Mouse (Mus musculus): ENCODE data around the gene D8Ertd738e. TPM values are rescaled to one million over a fixed set of nuclear protein-coding genes. Genes with fewer than 3 reads are reported as not detected.

D8Ertd738e gene
- polyA plus RNA-seq, 1 experiment, result 226 TPM

GRCm38 (mm10) chr8:84200652-84201544 is 48.6 kb downstream of the D8Ertd738e start:
- 13% methylated on average over 66 of the region's 70 CpGs for WGBS
- no peaks in the 10 kb centered on the region for H3K27me3 ChIP-seq (ENCODE audit: control insufficient read depth, insufficient read depth, low read length)
- H3K4me3 ChIP-seq (replicated peaks; ENCODE audit: insufficient read depth, low read depth, low read length), result peak overlapping the region; percentile 34
- peak overlapping the region; percentile 21; the same call in 1 of the 2 replicates for H3K27ac ChIP-seq (ENCODE audit: insufficient read depth, low read length)
- no peak for DNase-seq
- no peak for TF ChIP-seq CTCF (IDR thresholded peaks at IDR 0.05; ENCODE audit: borderline replicate concordance, insufficient read depth, low read depth, low read length)
- no peak for TF ChIP-seq POLR2A (IDR thresholded peaks at IDR 0.05; ENCODE audit: borderline replicate concordance, insufficient read depth, low read length)
- H3K4me1 ChIP-seq (ENCODE audit: control insufficient read depth, insufficient read depth, low read length), result no peaks in the 10 kb centered on the region

- no peaks in the 10 kb centered on the region for H3K27me3 ChIP-seq (ENCODE audit: control insufficient read depth, insufficient read depth, low read length)
- no peak for DNase-seq
- TF ChIP-seq CTCF (IDR thresholded peaks at IDR 0.05; ENCODE audit: borderline replicate concordance, insufficient read depth, low read depth, low read length) (no peak), POLR2A (IDR thresholded peaks at IDR 0.05; ENCODE audit: borderline replicate concordance, insufficient read depth, low read length) (no peak)
- H3K27ac ChIP-seq (ENCODE audit: insufficient read depth, low read length), result no peak overlapping the region
- no peaks in the 10 kb centered on the region for H3K4me1 ChIP-seq (ENCODE audit: control insufficient read depth, insufficient read depth, low read length)
- 47% methylated on average over 8 of the region's 8 CpGs for WGBS
- H3K4me3 ChIP-seq (replicated peaks; ENCODE audit: insufficient read depth, low read depth, low read length), result no peak overlapping the region
Observed at GRCm38 (mm10) chr8:84200126-84200555, 49.4 kb downstream of the D8Ertd738e start.

- TF ChIP-seq CTCF (IDR thresholded peaks at IDR 0.05; ENCODE audit: borderline replicate concordance, insufficient read depth, low read depth, low read length) (no peak), POLR2A (IDR thresholded peaks at IDR 0.05; ENCODE audit: borderline replicate concordance, insufficient read depth, low read length) (no peak)
- no peak for DNase-seq
- 69% methylated on average over 11 of the region's 11 CpGs for WGBS
- no peak overlapping the region for H3K27ac ChIP-seq (ENCODE audit: insufficient read depth, low read length)
- no peaks in the 10 kb centered on the region for H3K4me1 ChIP-seq (ENCODE audit: control insufficient read depth, insufficient read depth, low read length)
- H3K27me3 ChIP-seq (ENCODE audit: control insufficient read depth, insufficient read depth, low read length), result no peaks in the 10 kb centered on the region
- no peak overlapping the region for H3K4me3 ChIP-seq (replicated peaks; ENCODE audit: insufficient read depth, low read depth, low read length)
Observed at GRCm38 (mm10) chr8:84199348-84200125, 50.0 kb downstream of the D8Ertd738e start.

GRCm38 (mm10) chr8:84198871-84199270 is 50.6 kb downstream of the D8Ertd738e start:
- no peak overlapping the region for H3K4me3 ChIP-seq (replicated peaks; ENCODE audit: insufficient read depth, low read depth, low read length)
- DNase-seq, result no peak
- 54% methylated on average over 4 of the region's 4 CpGs for WGBS
- H3K4me1 ChIP-seq (ENCODE audit: control insufficient read depth, insufficient read depth, low read length), result no peaks in the 10 kb centered on the region
- no peak overlapping the region for H3K27ac ChIP-seq (ENCODE audit: insufficient read depth, low read length)
- TF ChIP-seq CTCF (IDR thresholded peaks at IDR 0.05; ENCODE audit: borderline replicate concordance, insufficient read depth, low read depth, low read length) (no peak), POLR2A (IDR thresholded peaks at IDR 0.05; ENCODE audit: borderline replicate concordance, insufficient read depth, low read length) (no peak)
- no peaks in the 10 kb centered on the region for H3K27me3 ChIP-seq (ENCODE audit: control insufficient read depth, insufficient read depth, low read length)

- Histone ChIP-seq H3K27me3 (ENCODE audit: control insufficient read depth, insufficient read depth, low read length) (no peaks in the 10 kb centered on the region), H3K27ac (ENCODE audit: insufficient read depth, low read length) (peak overlapping the region; percentile 19; the same call in 1 of the 2 replicates), H3K4me1 (ENCODE audit: control insufficient read depth, insufficient read depth, low read length) (no peaks in the 10 kb centered on the region), H3K4me3 (replicated peaks; ENCODE audit: insufficient read depth, low read depth, low read length) (no peak overlapping the region)
- DNase-seq, result peak; percentile 53 to 60
- 21% methylated on average over 30 of the region's 30 CpGs for WGBS
- TF ChIP-seq POLR2A (IDR thresholded peaks at IDR 0.05; ENCODE audit: borderline replicate concordance, insufficient read depth, low read length), result no peak
- no peak for TF ChIP-seq CTCF (IDR thresholded peaks at IDR 0.05; ENCODE audit: borderline replicate concordance, insufficient read depth, low read depth, low read length)
Observed at GRCm38 (mm10) chr8:84197922-84198774, 51.4 kb downstream of the D8Ertd738e start.

- DNase-seq, result peak in 1 of 2 experiments; percentile 38
- H3K4me1 ChIP-seq (ENCODE audit: control insufficient read depth, insufficient read depth, low read length), result no peaks in the 10 kb centered on the region
- WGBS, result 22% methylated on average over 43 of the region's 43 CpGs
- H3K27ac ChIP-seq (ENCODE audit: insufficient read depth, low read length), result peak overlapping the region; percentile 19; the same call in 1 of the 2 replicates
- TF ChIP-seq POLR2A (IDR thresholded peaks at IDR 0.05; ENCODE audit: borderline replicate concordance, insufficient read depth, low read length) (no peak), CTCF (IDR thresholded peaks at IDR 0.05; ENCODE audit: borderline replicate concordance, insufficient read depth, low read depth, low read length) (no peak)
- no peaks in the 10 kb centered on the region for H3K27me3 ChIP-seq (ENCODE audit: control insufficient read depth, insufficient read depth, low read length)
- peak overlapping the region; percentile 3 for H3K4me3 ChIP-seq (replicated peaks; ENCODE audit: insufficient read depth, low read depth, low read length)
Observed at GRCm38 (mm10) chr8:84197141-84197921, 52.2 kb downstream of the D8Ertd738e start.

Other genes starting within 250 kb of the D8Ertd738e start
- gene 1700067K01Rik, start 248.2 kb downstream of the D8Ertd738e start, polyA plus RNA-seq (2012; rRNA removed), result 0.11 and 0.14 TPM in 2 replicates
- 4.6 and 7.8 TPM in 2 replicates for gene 2210011C24Rik, start 237.5 kb downstream of the D8Ertd738e start, polyA plus RNA-seq (2012; rRNA removed)
- gene Palm3, start 228.2 kb downstream of the D8Ertd738e start, polyA plus RNA-seq (2012; rRNA removed), result 2.8 and 4.1 TPM in 2 replicates
- 0.17 and 0.21 TPM in 2 replicates for gene Il27ra, start 207.1 kb downstream of the D8Ertd738e start, polyA plus RNA-seq (2012; rRNA removed)
- gene Rln3, start 204.7 kb downstream of the D8Ertd738e start, polyA plus RNA-seq (2012; rRNA removed), result 2.6 and 7.4 TPM in 2 replicates
- gene Gm10643, start 184.6 kb downstream of the D8Ertd738e start, polyA plus RNA-seq (2012; rRNA removed), result 2.0 and 2.1 TPM in 2 replicates
- 27.2 and 27.8 TPM in 2 replicates for gene Rfx1, start 182.9 kb downstream of the D8Ertd738e start, polyA plus RNA-seq (2012; rRNA removed)
- gene Dcaf15, start 145.0 kb downstream of the D8Ertd738e start, polyA plus RNA-seq (2012; rRNA removed), result 39.0 and 44.7 TPM in 2 replicates
- gene Podnl1, start 123.7 kb downstream of the D8Ertd738e start, polyA plus RNA-seq (2012; rRNA removed), result 0.14 and 0.20 TPM in 2 replicates
- gene Cc2d1a, start 101.8 kb downstream of the D8Ertd738e start, polyA plus RNA-seq (2012; rRNA removed), result 40.4 and 45.1 TPM in 2 replicates
- 2.7 and 3.2 TPM in 2 replicates for gene 4930432K21Rik, start 101.7 kb downstream of the D8Ertd738e start, polyA plus RNA-seq (2012; rRNA removed)
- 2.3 and 2.8 TPM in 2 replicates for gene Nanos3, start 64.5 kb downstream of the D8Ertd738e start, polyA plus RNA-seq (2012; rRNA removed)
- 14.0 TPM in 2 replicates for gene Zswim4, start 12.7 kb downstream of the D8Ertd738e start, polyA plus RNA-seq (2012; rRNA removed)
- gene Mri1, start 7.6 kb upstream of the D8Ertd738e start, polyA plus RNA-seq (2012; rRNA removed), result 32.9 and 35.5 TPM in 2 replicates
- 39.1 and 43.1 TPM in 2 replicates for gene Ccdc130, start 20.7 kb upstream of the D8Ertd738e start, polyA plus RNA-seq (2012; rRNA removed)
- gene Cacna1a, start 138.7 kb upstream of the D8Ertd738e start, polyA plus RNA-seq (2012; rRNA removed), result 220 and 260 TPM in 2 replicates

Data from cerebellum, adult 2 months (tissue).